Mouse (Mus musculus) heart, postnatal 10 days (tissue): ENCODE measurements at regions not wholly inside any gene's neighbourhood (a gene's known extent, or its start where the extent isn't known, plus 50 kb on each side); places are given as distances from the start of the nearest gene placed in this dataset.
A peak's percentile ranks its signal among the peaks of the same experiment; 100 is the strongest.

Experiments
- DNase-seq, 2 experiments: peaks; one replicate each; pipeline ENCODE4 v3.0.0; 2021
- intact Hi-C: fragments of 180-260 bp; cut with DNase I; formaldehyde crosslinking; loops from one replicate; pipeline ENCODE4 v1.15.1; 2025

DNA sequence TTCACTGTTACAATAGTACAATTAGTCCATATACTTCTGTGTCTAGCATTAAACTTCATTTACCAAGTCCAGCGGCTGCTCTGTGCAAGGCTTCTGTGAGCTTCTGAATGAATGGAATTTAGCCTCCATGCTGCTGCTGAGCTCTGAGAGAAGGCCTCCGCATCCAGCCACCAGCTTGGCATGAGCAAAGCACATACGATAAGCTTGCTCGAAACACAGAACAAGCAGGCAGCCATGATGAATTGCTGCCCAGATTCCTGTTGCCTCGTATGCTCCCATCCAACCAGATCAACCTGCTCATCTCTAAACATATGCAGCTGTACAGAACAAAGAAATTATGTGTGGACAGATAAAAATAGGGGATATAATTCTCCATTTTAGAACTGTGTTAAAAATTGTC is 140.4 kb upstream of the Tll1 start:
- DNase-seq, result peak in 1 of 2 experiments; percentile 11
- intact Hi-C loops, result no loop called here

GRCm38 (mm10) chr8:64344933-64345332 is 138.9 kb upstream of the Tll1 start:
- no peak for DNase-seq
- intact Hi-C loops, result no loop called here

- intact Hi-C loops, result no loop called here
These were observed 137.5 kb upstream of the Tll1 start for GRCm38 (mm10) chr8:64343600-64343999.

GRCm38 (mm10) chr8:64342397-64342796 is 136.3 kb upstream of the Tll1 start:
- intact Hi-C loops, result no loop called here
- DNase-seq, result no peak

More at GRCm38 (mm10) chr8:64343600-64343999, 137.5 kb upstream of the Tll1 start:
- no peak for DNase-seq

GRCm38 (mm10) chr8:64337356-64337755 is 131.3 kb upstream of the Tll1 start:
- intact Hi-C loops, result no loop called here
- DNase-seq, result no peak

DNA sequence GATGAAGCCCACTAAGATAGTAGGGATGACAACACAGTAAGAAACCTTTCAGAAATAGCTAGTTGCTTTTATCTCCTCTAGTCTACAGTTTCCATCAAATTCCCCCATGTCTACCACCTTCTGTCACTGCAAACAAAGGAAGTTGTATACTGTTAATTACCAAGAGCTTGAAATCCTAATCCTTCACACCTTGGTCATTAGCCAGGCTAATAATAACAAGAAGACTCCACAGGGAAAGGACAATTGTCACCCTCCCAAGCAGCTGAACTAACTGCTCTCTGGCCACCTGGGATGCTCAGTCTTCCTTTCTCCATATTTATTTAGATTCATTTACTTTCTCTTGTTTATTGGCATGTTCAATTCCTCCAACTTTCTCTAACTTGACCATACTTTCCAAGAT is 130.5 kb upstream of the Tll1 start:
- intact Hi-C loops, result no loop called here
- no peak for DNase-seq

GRCm38 (mm10) chr8:64335495-64335894 is 129.4 kb upstream of the Tll1 start:
- no peak for DNase-seq
- intact Hi-C loops, result no loop called here

- intact Hi-C loops, result no loop called here
- DNase-seq, result no peak
These were observed 117.9 kb upstream of the Tll1 start for GRCm38 (mm10) chr8:64323985-64324384.

DNA sequence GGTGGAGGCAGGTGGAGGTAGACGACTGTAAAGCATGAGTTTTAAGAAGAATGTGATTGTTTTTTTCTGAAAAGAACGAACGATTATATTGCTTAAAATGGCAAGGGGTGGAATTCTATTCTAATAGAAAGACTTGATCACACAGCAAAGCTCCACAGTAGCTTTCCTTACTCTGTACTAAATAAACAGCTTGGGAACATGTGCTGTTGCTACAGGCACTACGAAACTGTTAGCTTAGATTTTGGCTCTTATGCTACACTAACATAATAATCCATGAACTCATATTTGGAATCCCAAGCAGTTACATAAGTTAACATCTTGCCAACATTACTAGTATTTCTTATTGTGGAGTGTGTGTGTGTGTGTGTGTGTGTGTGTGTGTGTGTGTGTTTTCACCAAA is 114.3 kb upstream of the Tll1 start:
- intact Hi-C loops, result no loop called here
- DNase-seq, result no peak

DNA sequence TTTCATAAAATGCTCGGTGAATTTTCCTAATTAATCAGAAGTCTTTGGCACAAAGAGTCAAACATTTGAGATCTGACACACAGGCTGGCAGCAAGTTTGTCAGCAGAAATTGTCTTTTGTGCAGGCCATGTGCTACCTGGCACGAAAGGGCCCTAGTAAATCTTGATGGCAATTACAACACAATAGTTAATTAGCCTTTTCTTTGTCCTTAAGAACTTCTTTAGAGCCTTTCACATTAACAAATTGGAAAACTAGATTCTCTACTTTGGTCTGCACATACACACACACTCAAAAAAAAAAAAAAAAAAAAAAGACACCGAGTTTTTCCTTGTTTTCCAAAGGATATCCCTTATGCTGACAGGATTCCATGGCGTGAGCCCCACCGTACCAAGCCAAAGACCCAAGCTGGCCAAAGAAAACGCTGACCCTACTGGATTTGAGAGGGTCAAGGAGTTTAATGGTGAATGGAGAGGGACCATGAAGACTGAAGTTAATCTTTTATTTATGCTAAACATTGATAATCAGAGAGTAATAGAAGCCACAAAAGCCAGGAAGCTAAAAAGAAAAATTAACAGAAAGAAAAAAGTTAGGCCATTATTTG is 113.2 kb upstream of the Tll1 start:
- DNase-seq, result no peak
- intact Hi-C loops, result no loop called here

DNA sequence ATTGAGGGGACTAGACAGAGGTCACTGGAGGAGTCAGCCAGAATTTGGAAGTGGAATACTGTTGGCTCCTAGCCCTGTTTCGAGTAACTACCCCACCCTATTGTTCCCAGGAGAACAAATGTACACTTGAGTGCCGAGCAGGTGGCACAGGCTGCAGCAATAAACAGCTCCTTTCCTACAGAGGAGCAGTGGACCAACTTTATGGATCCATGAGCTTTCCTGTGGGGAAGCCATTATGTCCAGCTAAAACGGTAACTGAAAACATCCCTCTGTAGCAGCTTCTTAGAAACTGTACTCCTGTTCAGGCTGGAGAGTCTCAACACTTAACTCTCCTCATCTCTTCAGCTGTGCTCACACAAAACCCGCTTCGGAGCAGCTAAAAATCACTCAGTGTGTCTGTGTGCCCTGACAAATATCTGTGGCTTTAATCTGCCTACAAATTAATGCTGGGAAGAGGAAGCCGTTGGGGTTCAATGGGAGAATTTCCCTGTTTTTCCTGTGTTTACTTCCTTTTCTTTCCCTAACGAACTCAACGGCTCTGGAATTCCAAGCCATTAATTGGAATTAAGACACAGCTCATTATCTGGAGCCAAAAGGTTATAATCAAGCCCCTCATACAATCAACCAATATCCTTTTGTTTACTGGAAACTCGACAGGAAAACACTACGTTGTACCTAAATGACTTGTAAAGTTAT is 112.6 kb upstream of the Tll1 start:
- intact Hi-C loops, result no loop called here
- DNase-seq, result peak; percentile 19 to 27

DNA sequence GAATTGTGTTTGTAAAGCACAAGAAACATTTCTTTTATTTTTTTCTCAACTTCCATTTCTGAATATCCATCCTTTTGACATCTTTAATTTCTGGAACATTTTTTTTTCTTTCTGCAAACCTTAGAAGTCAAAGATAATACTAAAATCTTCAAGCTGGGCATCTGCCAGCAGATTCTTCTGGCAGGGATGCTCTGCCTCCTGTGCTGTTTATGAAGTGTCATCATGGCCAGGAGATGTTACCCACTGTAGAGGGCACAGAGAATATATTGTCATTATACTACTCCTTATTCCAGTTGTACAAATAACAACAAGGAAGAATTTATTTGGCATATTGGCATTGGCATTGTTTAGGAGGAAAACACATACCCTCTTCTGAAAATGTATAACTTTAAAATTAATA is 111.7 kb upstream of the Tll1 start:
- intact Hi-C loops, result no loop called here
- no peak for DNase-seq

DNA sequence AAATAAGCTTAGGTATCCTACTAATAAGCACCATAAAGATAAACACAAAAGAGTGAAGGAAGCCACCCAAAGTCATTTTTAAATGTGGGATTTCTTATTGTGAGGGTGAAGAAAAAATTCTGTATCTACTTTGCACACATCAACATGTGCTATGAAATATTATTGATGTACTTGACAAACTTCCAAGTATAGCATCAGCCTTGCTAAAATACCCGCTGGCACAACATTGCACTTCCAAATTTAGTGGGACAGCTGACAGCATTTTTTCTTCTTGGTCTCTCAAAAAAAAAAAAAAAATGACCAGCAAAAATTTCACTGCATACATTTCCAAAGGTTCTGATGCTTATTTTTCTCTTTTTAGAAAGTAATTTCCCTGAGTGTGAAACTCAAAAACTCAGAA is 101.9 kb upstream of the Tll1 start:
- DNase-seq, result no peak
- intact Hi-C loops, result no loop called here

DNA sequence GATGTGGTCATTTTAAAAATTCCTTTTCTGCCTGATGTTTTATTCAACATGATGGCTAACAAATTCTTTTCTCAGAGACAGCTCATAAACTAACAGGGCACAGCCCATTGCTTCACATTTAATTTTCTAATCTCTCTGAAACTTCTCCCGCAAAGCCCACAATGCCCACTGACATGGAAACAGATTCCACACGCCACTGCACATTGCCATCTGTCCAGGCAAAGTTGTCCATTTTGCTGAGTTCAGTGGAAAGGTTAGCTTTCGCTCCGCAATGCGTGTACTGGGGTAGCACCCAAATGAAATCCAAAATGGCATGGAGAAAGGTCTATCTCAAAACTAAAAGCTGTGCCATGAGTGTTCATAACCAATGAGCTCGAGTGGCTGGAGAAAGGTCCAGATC is 76.7 kb upstream of the Tll1 start:
- intact Hi-C loops, result no loop called here
- no peak for DNase-seq

DNA sequence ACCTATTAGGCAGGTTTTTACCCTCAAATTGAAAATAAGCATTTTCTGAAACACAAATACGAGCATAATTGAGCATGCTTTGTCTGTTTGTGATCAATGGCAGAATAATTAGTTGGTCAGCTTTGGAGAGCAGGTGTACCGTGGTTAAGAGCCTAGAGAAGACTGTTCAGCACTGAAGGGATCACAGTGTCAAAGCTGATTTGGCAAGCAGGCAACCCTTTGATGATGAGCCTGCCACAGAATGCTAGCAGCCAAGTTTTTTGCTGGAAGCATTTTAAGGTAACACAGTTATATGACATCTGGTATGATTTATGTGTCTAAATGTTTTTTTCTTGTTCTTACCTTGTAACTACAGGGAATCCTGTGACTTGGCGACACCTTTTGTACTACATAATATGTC is 75.5 kb upstream of the Tll1 start:
- DNase-seq, result no peak
- intact Hi-C loops, result no loop called here

DNA sequence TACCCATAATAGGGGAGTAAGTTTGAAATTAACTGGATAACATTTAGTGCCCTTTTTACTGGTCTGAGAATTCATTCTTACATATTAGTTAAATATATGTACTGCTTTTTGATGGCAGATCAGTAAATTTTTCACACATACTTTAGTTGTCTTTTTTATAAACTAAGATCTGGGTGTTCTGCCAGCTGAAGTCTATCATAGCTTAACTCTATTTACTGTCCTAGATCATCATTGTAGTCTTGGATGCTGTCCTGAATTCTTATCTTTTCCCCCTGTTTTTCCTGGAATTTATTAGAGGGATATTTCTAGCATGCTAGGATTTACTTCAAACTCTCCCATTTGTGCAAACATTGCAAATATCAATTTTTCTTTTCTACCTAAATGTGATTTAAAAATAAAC is 74.3 kb upstream of the Tll1 start:
- no peak for DNase-seq
- intact Hi-C loops, result no loop called here

DNA sequence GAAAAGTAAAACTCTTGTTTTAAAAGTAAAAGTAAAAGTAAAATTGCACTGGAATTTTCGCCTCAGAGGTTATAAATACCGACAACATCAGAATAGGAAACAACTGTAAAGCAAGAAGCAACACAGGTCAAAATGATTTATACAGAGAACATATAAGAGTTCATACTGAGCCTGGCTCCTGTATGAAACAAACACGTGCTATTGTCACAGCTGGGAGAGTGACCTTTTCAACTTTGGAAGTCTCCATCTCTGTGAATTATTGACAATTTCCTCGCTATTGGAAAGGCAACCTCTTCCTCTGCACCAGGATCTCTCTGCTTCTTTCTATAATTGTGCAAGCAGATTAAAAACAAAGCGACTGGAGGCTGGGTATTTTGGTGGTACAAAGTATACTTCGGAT is 70.0 kb upstream of the Tll1 start:
- intact Hi-C loops, result no loop called here

DNA sequence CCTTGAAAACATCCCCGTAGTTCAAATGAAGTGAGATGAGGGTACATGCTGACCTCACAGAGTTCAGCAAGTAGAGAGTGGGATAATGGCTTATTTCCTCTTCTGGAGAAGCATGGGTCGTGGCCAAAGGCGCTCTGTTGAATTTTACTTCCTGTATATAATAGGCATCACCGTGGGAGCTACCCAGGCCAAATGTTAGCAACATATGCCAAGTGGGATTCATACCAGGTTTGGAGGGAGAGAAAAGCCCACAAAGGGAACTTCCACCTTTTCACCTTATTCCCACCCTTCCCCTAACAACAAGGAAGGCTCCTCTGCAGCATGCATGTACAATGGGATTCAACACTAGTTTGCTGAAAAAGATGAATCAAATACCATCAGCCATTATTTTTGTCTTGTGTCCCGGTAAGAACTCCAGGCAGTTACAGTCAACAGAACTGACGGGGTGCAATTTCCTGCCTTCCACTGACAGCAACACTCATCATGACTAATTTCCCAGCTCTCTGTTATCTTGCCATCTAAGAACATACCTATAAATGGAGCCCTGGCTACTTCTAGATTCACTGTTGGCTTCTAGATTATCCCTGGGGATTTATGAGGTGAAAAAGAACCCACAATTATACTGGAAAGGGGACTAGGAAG is 59.4 kb upstream of the Tll1 start:
- intact Hi-C loops, result no loop called here
- no peak for DNase-seq

More for the DNA sequence above, 70.0 kb upstream of the Tll1 start:
- DNase-seq, result no peak
